Mouse (Mus musculus): Measurements from ENCODE around the gene Macc1. TPM values are rescaled to one million over a fixed set of nuclear protein-coding genes. Genes with fewer than 3 reads are reported as not detected.

Gene Macc1
- polyA plus RNA-seq, 1 experiment from 2014 or later, result not detected

GRCm38 (mm10) chr12:119483922-119484631 lies 170.0 kb downstream of the Macc1 start:
- Histone ChIP-seq H3K4me3 (ENCODE audit: control insufficient read depth in 1 of 2, insufficient read depth in 1 of 2, low read depth in 1 of 2, low read length in 2 of 2) (no peak overlapping the region), H3K36me3 (ENCODE audit: control insufficient read depth, insufficient read depth, low read length) (no peaks in the 10 kb centered on the region), H3K9me3 (ENCODE audit: control insufficient read depth, low read length) (no peaks in the 10 kb centered on the region), H3K9ac (ENCODE audit: low read length) (no peak overlapping the region), H3K27ac (replicated peaks in 1 of 2; ENCODE audit: control insufficient read depth in 1 of 2, insufficient read depth in 1 of 2, low read depth in 2 of 2, low read length in 2 of 2) (no peak overlapping the region), H3K4me2 (ENCODE audit: low read length) (no peak overlapping the region), H3K4me1 (ENCODE audit: control insufficient read depth in 2 of 2, insufficient read depth in 2 of 2, low read length in 2 of 2) (no peaks in the 10 kb centered on the region), H3K27me3 (ENCODE audit: control insufficient read depth, insufficient read depth, low read length) (no peaks in the 10 kb centered on the region)
- ATAC-seq (ENCODE audit: insufficient number of reproducible peaks, insufficient read depth, low FRiP score, low read depth), result no peak
- 76% methylated on average over 5 of the region's 5 CpGs for WGBS

GRCm38 (mm10) chr12:119511145-119511544 lies 197.1 kb downstream of the Macc1 start:
- Histone ChIP-seq H3K9ac (ENCODE audit: low read length) (no peak overlapping the region), H3K36me3 (ENCODE audit: control insufficient read depth, insufficient read depth, low read length) (no peaks in the 10 kb centered on the region), H3K9me3 (ENCODE audit: control insufficient read depth, low read length) (no peaks in the 10 kb centered on the region), H3K27me3 (ENCODE audit: control insufficient read depth, insufficient read depth, low read length) (no peaks in the 10 kb centered on the region), H3K27ac (replicated peaks in 1 of 2; ENCODE audit: control insufficient read depth in 1 of 2, insufficient read depth in 1 of 2, low read depth in 2 of 2, low read length in 2 of 2) (no peak overlapping the region), H3K4me1 (ENCODE audit: control insufficient read depth in 2 of 2, insufficient read depth in 2 of 2, low read length in 2 of 2) (no peaks in the 10 kb centered on the region), H3K4me2 (ENCODE audit: low read length) (no peak overlapping the region), H3K4me3 (ENCODE audit: control insufficient read depth in 1 of 2, insufficient read depth in 1 of 2, low read depth in 1 of 2, low read length in 2 of 2) (no peak overlapping the region)
- no peak for ATAC-seq (ENCODE audit: insufficient number of reproducible peaks, insufficient read depth, low FRiP score, low read depth)

Other genes with a start within 250 kb of the Macc1 start
- 4.4 and 4.5 TPM in 2 replicates for gene Itgb8, start 75.5 kb upstream of the Macc1 start, polyA plus RNA-seq (2014; fragmentation: Nextera tagmentation; extraction: Ambion mirVana)